Mouse (Mus musculus) ovary, adult 2 months (tissue): ENCODE data around the gene Trmt10a. TPM values are rescaled to one million over a fixed set of nuclear protein-coding genes. Genes with fewer than 3 reads are reported as not detected.

Experiments
- polyA plus RNA-seq: library from polyadenylated mRNA; depleted of rRNA; stranded (reverse); fragments of >200 nt; gene quantifications from 2 replicates; pipeline ENCODE4 v1.2.3, GENCODE M21; 2012; rRNA removed

Trmt10a gene
- 1.1 and 1.3 TPM in 2 replicates for polyA plus RNA-seq

DNA sequence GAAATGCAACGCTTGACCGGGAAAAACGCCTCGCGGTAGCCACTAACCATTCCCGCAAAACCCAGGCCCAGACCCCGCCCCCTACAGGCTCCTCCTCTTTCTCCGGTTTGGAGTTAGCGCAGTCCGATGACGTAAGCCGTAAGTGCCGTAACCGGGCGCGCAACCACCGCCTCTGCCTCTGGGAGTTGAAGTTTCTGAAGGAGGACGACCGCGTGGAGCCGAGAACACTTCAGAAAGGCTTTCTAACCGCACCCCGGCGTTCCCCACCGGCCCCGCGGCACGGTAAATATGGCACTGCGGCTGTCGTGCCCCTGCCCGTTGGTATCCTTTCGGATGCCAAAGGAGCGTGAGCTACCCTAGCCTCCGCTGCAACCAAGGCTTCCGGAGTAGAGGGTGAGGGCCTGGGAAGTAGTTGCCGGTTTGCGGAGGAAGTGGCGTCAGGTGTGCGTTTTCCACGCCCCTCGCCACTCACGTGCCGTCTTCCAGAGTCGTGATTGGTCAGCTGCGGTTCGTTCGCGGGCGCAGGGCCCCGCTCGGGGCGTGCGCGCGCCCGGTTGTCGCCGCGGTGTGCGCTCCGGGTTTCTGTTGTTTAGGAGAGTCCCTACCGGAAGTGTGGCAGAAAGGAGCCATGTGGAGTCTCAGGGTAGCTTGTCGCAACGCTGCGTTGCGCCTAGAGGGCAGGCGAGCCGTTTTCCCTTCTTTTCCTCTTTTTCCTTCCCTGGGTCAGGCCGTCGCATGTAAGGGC, at the start of gene Trmt10a:
TSS of gene Trmt10a (plus strand) at position 134 of the 745 bp plus-strand sequence.

DNA sequence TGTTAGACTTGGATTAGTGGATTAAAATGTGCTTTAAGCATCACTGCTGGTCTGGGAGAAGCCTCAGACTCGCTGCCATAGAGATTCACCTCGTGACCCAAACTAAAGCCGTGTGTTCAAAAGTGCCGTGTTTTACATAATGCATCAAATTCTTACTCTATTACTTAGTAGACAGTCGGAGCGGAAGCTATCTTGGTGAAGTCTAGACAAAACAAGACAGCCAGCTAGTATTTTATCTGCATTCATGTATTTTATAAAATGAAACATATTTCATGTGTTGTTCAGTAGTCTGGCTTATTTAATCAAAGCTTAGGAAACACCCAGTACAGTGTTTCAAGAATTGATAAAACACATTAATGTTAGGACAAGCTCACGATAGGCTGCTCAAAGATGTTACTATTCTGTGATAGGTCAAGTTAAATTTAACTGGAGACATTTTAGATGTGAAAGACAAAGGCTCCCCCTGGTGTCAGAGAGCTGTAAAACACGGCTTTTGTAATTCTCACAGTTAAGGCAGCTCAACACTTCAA, 1.5 kb downstream of the Trmt10a start, which contains the start of gene Mttp:
TSS of gene Mttp (minus strand) at position 327 of the 530 bp plus-strand sequence.

DNA sequence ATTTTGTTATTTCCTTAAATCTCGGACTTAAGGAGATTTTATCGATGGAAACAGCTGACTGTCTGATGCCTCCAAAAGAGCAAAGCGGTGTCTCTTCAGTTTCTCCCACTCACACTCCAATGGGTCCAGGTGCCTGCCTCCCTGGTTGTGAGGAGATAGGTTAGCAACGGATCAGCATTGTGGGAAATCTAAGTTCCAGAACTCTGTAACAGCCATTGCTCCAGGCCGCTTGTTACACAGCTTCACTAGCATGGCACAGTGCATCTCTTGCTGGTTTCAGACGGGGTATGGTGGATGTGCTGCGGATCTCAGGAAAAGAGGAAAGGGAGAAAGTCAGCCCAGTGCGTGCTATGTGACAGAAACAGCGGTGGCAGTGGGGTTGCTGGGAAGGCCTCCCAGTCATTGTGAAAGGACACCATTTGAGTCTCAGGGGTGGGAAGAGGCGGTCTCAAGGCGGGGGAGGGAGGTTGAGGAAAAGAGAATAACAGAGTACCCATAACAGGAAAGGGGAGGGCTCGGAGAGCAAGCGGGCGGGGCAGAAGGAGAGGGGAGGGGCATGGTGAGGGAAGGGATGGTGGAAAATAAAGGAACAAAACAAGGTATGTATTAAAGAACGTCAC, 50.5 kb downstream of the Trmt10a start, which contains the start of gene 4930579F01Rik:
TSS of gene 4930579F01Rik (minus strand) at position 143 of the 620 bp plus-strand sequence.

Other genes with a start within 250 kb of the Trmt10a start
- gene Lamtor3, start 224.9 kb upstream of the Trmt10a start, polyA plus RNA-seq = 13.5 and 15.8 TPM in 2 replicates
- 4.7 and 4.9 TPM in 2 replicates for gene Dapp1, start 161.9 kb upstream of the Trmt10a start, polyA plus RNA-seq
- gene 1110002E22Rik, start 78.4 kb upstream of the Trmt10a start, polyA plus RNA-seq = 2.2 and 3.4 TPM in 2 replicates
- gene Gm5105, start 76.1 kb upstream of the Trmt10a start, polyA plus RNA-seq = not detected in 2 replicates
- 1.4 and 1.6 TPM in 2 replicates for gene Mttp, start 1.5 kb downstream of the Trmt10a start, polyA plus RNA-seq
- gene 4930579F01Rik, start 50.4 kb downstream of the Trmt10a start, polyA plus RNA-seq = not detected in 2 replicates
- gene Adh7, start 74.3 kb downstream of the Trmt10a start, polyA plus RNA-seq = 0.44 and 0.70 TPM in 2 replicates
- 288 and 361 TPM in 2 replicates for gene Adh1, start 117.5 kb downstream of the Trmt10a start, polyA plus RNA-seq
- gene Adh6a, start 169.8 kb downstream of the Trmt10a start, polyA plus RNA-seq = not detected in 2 replicates
- gene Adh6b, start 198.3 kb downstream of the Trmt10a start, polyA plus RNA-seq = 0.07 TPM in 1 of 2 replicates, not detected in the other